Mouse (Mus musculus): ENCODE measurements around the gene Klhl20. TPM values are rescaled to one million over a fixed set of nuclear protein-coding genes. Genes with fewer than 3 reads are reported as not detected.
A peak's percentile ranks its signal among the peaks of the same experiment; 100 is the strongest.

Klhl20 gene
- polyA plus RNA-seq, 1 experiment = 7.8 TPM

- DNase-seq (ENCODE audit: low read depth) = no peak
Observed at GRCm38 (mm10) chr1:161071272-161071620, 60.1 kb downstream of the Klhl20 start.

- DNase-seq (ENCODE audit: low read depth) = peak; percentile 70
Observed at GRCm38 (mm10) chr1:161070352-161071271, 60.7 kb downstream of the Klhl20 start, which contains the start of the genes Dars2 and Cenpl. Gene Dars2, minus strand, starts transcription at chr1:161070658. Gene Cenpl, plus strand, starts transcription at chr1:161070713.

- no peak for DNase-seq (ENCODE audit: low read depth)
Observed at GRCm38 (mm10) chr1:161063351-161063750, 68.0 kb downstream of the Klhl20 start.

- DNase-seq (ENCODE audit: low read depth) = no peak
Observed at GRCm38 (mm10) chr1:161057164-161057563, 74.1 kb downstream of the Klhl20 start.

GRCm38 (mm10) chr1:161046972-161047371 is 84.3 kb downstream of the Klhl20 start:
- no peak for DNase-seq (ENCODE audit: low read depth)

- no peak for DNase-seq (ENCODE audit: low read depth)
Observed at GRCm38 (mm10) chr1:161041261-161042020, 89.9 kb downstream of the Klhl20 start.

- DNase-seq (ENCODE audit: low read depth) = no peak
Observed at GRCm38 (mm10) chr1:161040855-161041254, 90.5 kb downstream of the Klhl20 start.

- DNase-seq (ENCODE audit: low read depth) = no peak
Observed at GRCm38 (mm10) chr1:161040426-161040770, 90.9 kb downstream of the Klhl20 start.

GRCm38 (mm10) chr1:161039741-161040425 is 91.4 kb downstream of the Klhl20 start:
- DNase-seq (ENCODE audit: low read depth) = no peak

- no peak for DNase-seq (ENCODE audit: low read depth)
Observed at GRCm38 (mm10) chr1:161038968-161039721, 92.2 kb downstream of the Klhl20 start.

Other genes with a start within 250 kb of the Klhl20 start
- gene Rc3h1, start 225.1 kb downstream of the Klhl20 start, polyA plus RNA-seq (2012; rRNA removed) = 15.7 and 15.8 TPM in 2 replicates
- 0.36 and 4.0 TPM in 2 replicates for gene Serpinc1, start 152.9 kb downstream of the Klhl20 start, polyA plus RNA-seq (2012; rRNA removed)
- gene Zbtb37, start 96.7 kb downstream of the Klhl20 start, polyA plus RNA-seq (2012; rRNA removed) = 2.4 and 3.0 TPM in 2 replicates
- gene Dars2, start 60.9 kb downstream of the Klhl20 start, polyA plus RNA-seq (2012; rRNA removed) = 16.6 and 19.8 TPM in 2 replicates
- gene Cenpl, start 60.8 kb downstream of the Klhl20 start, polyA plus RNA-seq (2012; rRNA removed) = 1.1 and 1.2 TPM in 2 replicates
- gene Ankrd45, start 11.2 kb upstream of the Klhl20 start, polyA plus RNA-seq (2012; rRNA removed) = 0.19 and 0.48 TPM in 2 replicates
- 0.34 and 0.38 TPM in 2 replicates for gene Tex50, start 27.8 kb upstream of the Klhl20 start, polyA plus RNA-seq (2012; rRNA removed)
- 283 and 403 TPM in 2 replicates for gene Prdx6, start 119.7 kb upstream of the Klhl20 start, polyA plus RNA-seq (2012; rRNA removed)

Measured in gonadal fat pad, adult 2 months (tissue).